Mouse (Mus musculus): ENCODE measurements around the gene Trp63.

Trp63 gene

GRCm38 (mm10) chr16:25865096-25865869 is 181.7 kb downstream of the Trp63 start:
- intact Hi-C loops (cut with DNase I), result no loop called here

GRCm38 (mm10) chr16:25871503-25871902 is 187.9 kb downstream of the Trp63 start:
- intact Hi-C loops (cut with DNase I), result no loop called here

- intact Hi-C loops (cut with DNase I), result no loop called here
These were observed 192.1 kb downstream of the Trp63 start for GRCm38 (mm10) chr16:25875681-25876080.

- intact Hi-C loops (cut with DNase I), result no loop called here
These were observed 193.9 kb downstream of the Trp63 start for GRCm38 (mm10) chr16:25877416-25877965.

GRCm38 (mm10) chr16:25878116-25878515 is 194.6 kb downstream of the Trp63 start:
- intact Hi-C loops (cut with DNase I), result no loop called here

GRCm38 (mm10) chr16:25899071-25899470 is 215.5 kb downstream of the Trp63 start:
- intact Hi-C loops (cut with DNase I), result no loop called here

- intact Hi-C loops (cut with DNase I), result no loop called here
These were observed 216.1 kb downstream of the Trp63 start for GRCm38 (mm10) chr16:25899657-25900056.

GRCm38 (mm10) chr16:25900389-25900908 is 216.9 kb downstream of the Trp63 start:
- intact Hi-C loops (cut with DNase I), result no loop called here

GRCm38 (mm10) chr16:25912185-25912584 is 228.6 kb downstream of the Trp63 start:
- intact Hi-C loops (cut with DNase I), result no loop called here

GRCm38 (mm10) chr16:25934181-25934580 is 250.6 kb downstream of the Trp63 start:
- intact Hi-C loops (cut with DNase I), result no loop called here
